ENCODE assay signal across 8 mouse cellular contexts in the genomic region with DNA sequence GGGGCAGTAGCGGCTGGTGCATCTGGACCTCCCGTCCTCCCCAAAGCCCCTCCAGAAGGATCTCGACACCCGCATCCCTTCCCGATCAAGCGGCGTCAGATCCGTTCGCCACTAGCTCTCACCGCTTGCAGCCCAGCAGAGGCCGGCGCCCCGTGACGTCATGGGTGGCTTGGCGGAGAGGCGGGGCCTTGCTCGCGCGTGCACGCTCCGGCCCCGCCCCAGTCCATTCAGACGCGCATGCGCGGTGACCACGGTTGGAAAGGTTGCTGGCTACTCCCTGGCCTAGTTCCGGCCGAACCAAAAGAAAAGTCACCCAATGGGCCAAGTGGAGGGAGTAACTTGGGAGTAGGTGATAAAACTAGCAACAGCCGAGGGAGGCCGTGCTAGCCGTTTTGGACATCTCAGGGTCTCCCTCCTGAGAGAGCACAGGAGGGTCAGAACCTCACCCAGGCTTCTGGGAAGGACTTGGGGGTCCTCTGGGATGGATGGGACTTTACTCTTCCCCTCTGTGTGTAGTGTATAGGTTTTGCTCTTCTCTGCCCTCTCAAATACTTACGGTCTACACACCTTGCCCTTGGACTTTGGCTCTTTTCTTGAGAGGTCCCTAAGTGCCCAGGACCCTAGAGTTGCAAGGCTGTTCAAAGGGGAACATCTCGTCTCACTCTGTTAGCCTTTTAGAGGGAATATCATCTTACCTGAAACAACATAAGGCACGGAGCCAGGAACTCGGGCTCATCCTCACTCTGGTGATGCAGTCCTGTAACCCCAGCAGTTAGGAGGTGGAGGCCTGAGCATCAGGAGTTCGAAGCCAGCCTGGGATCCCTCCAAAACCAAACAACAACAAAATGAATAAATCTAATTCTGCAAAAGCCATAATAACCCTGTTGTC. TPM values are rescaled to one million over a fixed set of nuclear protein-coding genes. Genes with fewer than 3 reads are reported as not detected.
A peak's percentile ranks its signal among the peaks of the same experiment; 100 is the strongest.
DNase-seq lines count a peak whose midpoint lies in the region; ATAC-seq and TF ChIP-seq lines count a peak whose summit lies in the region.

No protein-coding gene starts in this region.

- peak overlapping the region; percentile 87 for H3K9ac ChIP-seq in forebrain, embryonic 11.5 days (ENCODE audit: low read length)
- peak overlapping the region; percentile 54 for H3K9ac ChIP-seq in heart, postnatal 0 days (replicated peaks; ENCODE audit: low read depth, low read length)
- peak overlapping the region; percentile 86 for H3K9ac ChIP-seq in liver, embryonic 16.5 days (ENCODE audit: low read depth, low read length)
- peak overlapping the region; percentile 88 for H3K9ac ChIP-seq in neural tube, embryonic 13.5 days

- no peaks in the 10 kb centered on the region; the same call in 1 of the 2 replicates for H3K4me1 ChIP-seq in forebrain, embryonic 11.5 days (replicated peaks; ENCODE audit: control insufficient read depth, insufficient read depth, low read length)
- H3K4me1 ChIP-seq in heart, postnatal 0 days (ENCODE audit: control insufficient read depth, insufficient read depth): peaks cover 10% of the 10 kb centered on the region; the same call in 1 of the 2 replicates
- H3K4me1 ChIP-seq in liver, embryonic 16.5 days (ENCODE audit: control insufficient read depth, low read depth, low read length): peaks cover 16% of the 10 kb centered on the region
- peaks cover 16% of the 10 kb centered on the region for H3K4me1 ChIP-seq in neural tube, embryonic 13.5 days (replicated peaks)
- peaks cover 16% of the 10 kb centered on the region for H3K4me1 ChIP-seq in testis, adult 2 months (ENCODE audit: control insufficient read depth, insufficient read depth, low read length)

- no peak for TF ChIP-seq EP300 in heart, postnatal 0 days (IDR thresholded peaks at IDR 0.05; ENCODE audit: low read depth)

- peak; percentile 94 for ATAC-seq in forebrain, embryonic 11.5 days (replicated peaks; ENCODE audit: low FRiP score)
- ATAC-seq in heart, postnatal 0 days (ENCODE audit: insufficient read depth, low read depth): peak; percentile 99
- ATAC-seq in liver, embryonic 16.5 days (ENCODE audit: low read depth): peak; percentile 94
- peak; percentile 95 for ATAC-seq in neural tube, embryonic 13.5 days (ENCODE audit: low read depth)

- peak overlapping the region; percentile 58 for H3K4me3 ChIP-seq in forebrain, embryonic 11.5 days (ENCODE audit: low read depth, low read length)
- H3K4me3 ChIP-seq in heart, postnatal 0 days (ENCODE audit: low read depth, low read length): peak overlapping the region; percentile 59
- H3K4me3 ChIP-seq in liver, embryonic 16.5 days (ENCODE audit: low read depth, low read length): peak overlapping the region; percentile 79
- peak overlapping the region; percentile 69 for H3K4me3 ChIP-seq in neural tube, embryonic 13.5 days
- peak overlapping the region; percentile 72 for H3K4me3 ChIP-seq in testis, adult 2 months (ENCODE audit: control insufficient read depth, low read depth, low read length)

- peak overlapping the region; percentile 60 for H3K4me2 ChIP-seq in forebrain, embryonic 11.5 days (ENCODE audit: low read depth, low read length, severe bottlenecking)
- peak overlapping the region; percentile 86 for H3K4me2 ChIP-seq in heart, postnatal 0 days (ENCODE audit: low read depth, low read length)
- H3K4me2 ChIP-seq in liver, embryonic 16.5 days (ENCODE audit: low read depth, low read length): peak overlapping the region; percentile 68
- H3K4me2 ChIP-seq in neural tube, embryonic 13.5 days: peak overlapping the region; percentile 74

- DNase-seq in CD8-positive naive resting alpha-beta T cell, adult 2 months (ENCODE audit: low read depth in 2 of 2, low spot score in 2 of 2): peak; percentile 80 to 82
- peak; percentile 85 for DNase-seq in c-Kit-positive CD71-negative TER-119-negative erythroid progenitor cells, embryonic 14.5 days (ENCODE audit: low read depth)
- peak; percentile 99 for DNase-seq in forebrain, embryonic 11.5 days (ENCODE audit: low spot score)
- peak; percentile 90 for DNase-seq in heart, postnatal 0 days (ENCODE audit: low spot score)
- peak; percentile 99 for DNase-seq in kidney, postnatal 4 days

- no peaks in the 10 kb centered on the region for H3K27me3 ChIP-seq in forebrain, embryonic 11.5 days (ENCODE audit: control insufficient read depth, insufficient read depth, low read length)
- H3K27me3 ChIP-seq in heart, postnatal 0 days (ENCODE audit: control insufficient read depth, insufficient read depth, low read length): no peaks in the 10 kb centered on the region
- no peaks in the 10 kb centered on the region for H3K27me3 ChIP-seq in liver, embryonic 16.5 days (ENCODE audit: control insufficient read depth, insufficient read depth, low read depth, low read length)
- H3K27me3 ChIP-seq in neural tube, embryonic 13.5 days: no peaks in the 10 kb centered on the region
- H3K27me3 ChIP-seq in testis, adult 2 months (ENCODE audit: control insufficient read depth, insufficient read depth, low read length): no peaks in the 10 kb centered on the region

- H3K36me3 ChIP-seq in forebrain, embryonic 11.5 days (ENCODE audit: control insufficient read depth, insufficient read depth, low read length): no peaks in the 10 kb centered on the region
- no peaks in the 10 kb centered on the region for H3K36me3 ChIP-seq in heart, postnatal 0 days (replicated peaks; ENCODE audit: control insufficient read depth, insufficient read depth, low read length)
- no peaks in the 10 kb centered on the region for H3K36me3 ChIP-seq in liver, embryonic 16.5 days (ENCODE audit: control insufficient read depth, insufficient read depth)
- no peaks in the 10 kb centered on the region for H3K36me3 ChIP-seq in neural tube, embryonic 13.5 days
- peaks cover 1% of the 10 kb centered on the region; the same call in 1 of the 2 replicates for H3K36me3 ChIP-seq in testis, adult 2 months (ENCODE audit: control insufficient read depth, insufficient read depth, low read length)

- no peak for TF ChIP-seq CTCF in heart, postnatal 0 days (IDR thresholded peaks at IDR 0.05; ENCODE audit: low read depth)
- TF ChIP-seq CTCF in testis, adult 2 months (IDR thresholded peaks at IDR 0.05; ENCODE audit: control insufficient read depth, insufficient read depth, insufficient replicate concordance, low read depth, low read length): no peak

- 0 out of 2 replicates have a peak overlapping the region, but pooled peaks have one; percentile 12 for H3K27ac ChIP-seq in forebrain, embryonic 11.5 days (ENCODE audit: low read depth, low read length)
- H3K27ac ChIP-seq in heart, postnatal 0 days (ENCODE audit: low read depth): peak overlapping the region; percentile 70
- H3K27ac ChIP-seq in liver, embryonic 16.5 days (ENCODE audit: low read length): peak overlapping the region; percentile 56
- H3K27ac ChIP-seq in neural tube, embryonic 13.5 days (replicated peaks): peak overlapping the region; percentile 93
- H3K27ac ChIP-seq in testis, adult 2 months (ENCODE audit: control insufficient read depth, insufficient read depth, low read depth, low read length): peak overlapping the region; percentile 80; the same call in 1 of the 2 replicates

- TF ChIP-seq POLR2A in testis, adult 2 months (IDR thresholded peaks at IDR 0.05; ENCODE audit: control insufficient read depth, low read depth, low read length): peak; percentile 68; the same call in 1 of the 2 replicates

- WGBS in forebrain, embryonic 11.5 days: 12% methylated on average over 37 of the region's 37 CpGs
- 12% methylated on average over 37 of the region's 37 CpGs for WGBS in heart, postnatal 0 days
- WGBS in liver, embryonic 16.5 days (ENCODE audit: insufficient replicate concordance): 10% methylated on average over 37 of the region's 37 CpGs
- 13% methylated on average over 37 of the region's 37 CpGs for WGBS in neural tube, embryonic 13.5 days

- no peaks in the 10 kb centered on the region for H3K9me3 ChIP-seq in forebrain, embryonic 11.5 days (ENCODE audit: control insufficient read depth, low read length)
- H3K9me3 ChIP-seq in heart, postnatal 0 days (replicated peaks; ENCODE audit: control insufficient read depth, low read length): no peaks in the 10 kb centered on the region
- H3K9me3 ChIP-seq in liver, embryonic 16.5 days (replicated peaks; ENCODE audit: control insufficient read depth, low read length): no peaks in the 10 kb centered on the region
- no peaks in the 10 kb centered on the region for H3K9me3 ChIP-seq in neural tube, embryonic 13.5 days

RNA-seq across cellular contexts. Expression of gene Taok2, which starts 13.8 kb away (rescaled TPM):
- 43.4 and 44.8 TPM in 2 replicates for polyA plus RNA-seq in forebrain, embryonic 11.5 days (2014; fragmentation: Nextera tagmentation; extraction: Ambion mirVana)
- total RNA-seq in heart, postnatal 0 days (2014; rRNA removed; ENCODE audit: low replicate concordance): 47.4 and 47.9 TPM in 2 replicates
- 17.9 and 20.9 TPM in 2 replicates for polyA plus RNA-seq in heart, postnatal 0 days (2015; fragmentation: Nextera tagmentation; extraction: Ambion mirVana)
- 11.7 and 13.2 TPM in 2 replicates for polyA plus RNA-seq in liver, embryonic 16.5 days (2015; fragmentation: Nextera tagmentation; extraction: Ambion mirVana)
- 48.7 and 50.5 TPM in 2 replicates for polyA plus RNA-seq in neural tube, embryonic 13.5 days (2015; fragmentation: Nextera tagmentation; extraction: Ambion mirVana)
- 43.5 and 49.4 TPM in 2 replicates for polyA plus RNA-seq in testis, adult 2 months (2012; rRNA removed)

RNA-seq across cellular contexts. Expression of gene Tmem219, which starts 24.4 kb away (rescaled TPM):
- 21.3 and 24.4 TPM in 2 replicates for polyA plus RNA-seq in forebrain, embryonic 11.5 days (2014; fragmentation: Nextera tagmentation; extraction: Ambion mirVana)
- total RNA-seq in heart, postnatal 0 days (2014; rRNA removed; ENCODE audit: low replicate concordance): 19.9 and 30.0 TPM in 2 replicates
- 19.9 and 20.5 TPM in 2 replicates for polyA plus RNA-seq in heart, postnatal 0 days (2015; fragmentation: Nextera tagmentation; extraction: Ambion mirVana)
- polyA plus RNA-seq in liver, embryonic 16.5 days (2015; fragmentation: Nextera tagmentation; extraction: Ambion mirVana): 18.7 and 20.0 TPM in 2 replicates
- polyA plus RNA-seq in neural tube, embryonic 13.5 days (2015; fragmentation: Nextera tagmentation; extraction: Ambion mirVana): 25.3 and 25.7 TPM in 2 replicates
- 70.3 and 73.6 TPM in 2 replicates for polyA plus RNA-seq in testis, adult 2 months (2012; rRNA removed)

RNA-seq across cellular contexts. Expression of gene Kctd13, which starts 30.3 kb away (rescaled TPM):
- polyA plus RNA-seq in forebrain, embryonic 11.5 days (2014; fragmentation: Nextera tagmentation; extraction: Ambion mirVana): 26.5 and 28.8 TPM in 2 replicates
- 6.8 and 8.2 TPM in 2 replicates for total RNA-seq in heart, postnatal 0 days (2014; rRNA removed; ENCODE audit: low replicate concordance)
- polyA plus RNA-seq in heart, postnatal 0 days (2015; fragmentation: Nextera tagmentation; extraction: Ambion mirVana): 11.2 TPM in 2 replicates
- polyA plus RNA-seq in liver, embryonic 16.5 days (2015; fragmentation: Nextera tagmentation; extraction: Ambion mirVana): 3.2 and 3.8 TPM in 2 replicates
- polyA plus RNA-seq in neural tube, embryonic 13.5 days (2015; fragmentation: Nextera tagmentation; extraction: Ambion mirVana): 94.3 and 99.3 TPM in 2 replicates
- polyA plus RNA-seq in testis, adult 2 months (2012; rRNA removed): 80.0 and 85.5 TPM in 2 replicates

RNA-seq across cellular contexts. Expression of gene Ino80e, which starts 36.2 kb away (rescaled TPM):
- polyA plus RNA-seq in forebrain, embryonic 11.5 days (2014; fragmentation: Nextera tagmentation; extraction: Ambion mirVana): 117 and 118 TPM in 2 replicates
- total RNA-seq in heart, postnatal 0 days (2014; rRNA removed; ENCODE audit: low replicate concordance): 16.6 and 29.5 TPM in 2 replicates
- polyA plus RNA-seq in heart, postnatal 0 days (2015; fragmentation: Nextera tagmentation; extraction: Ambion mirVana): 35.8 and 37.0 TPM in 2 replicates
- polyA plus RNA-seq in liver, embryonic 16.5 days (2015; fragmentation: Nextera tagmentation; extraction: Ambion mirVana): 25.7 and 26.6 TPM in 2 replicates
- 74.3 and 79.1 TPM in 2 replicates for polyA plus RNA-seq in neural tube, embryonic 13.5 days (2015; fragmentation: Nextera tagmentation; extraction: Ambion mirVana)
- polyA plus RNA-seq in testis, adult 2 months (2012; rRNA removed): 74.1 and 80.9 TPM in 2 replicates

RNA-seq across cellular contexts. Expression of gene Hirip3, which starts 36.6 kb away (rescaled TPM):
- 29.9 and 38.8 TPM in 2 replicates for polyA plus RNA-seq in forebrain, embryonic 11.5 days (2014; fragmentation: Nextera tagmentation; extraction: Ambion mirVana)
- 2.6 and 5.3 TPM in 2 replicates for total RNA-seq in heart, postnatal 0 days (2014; rRNA removed; ENCODE audit: low replicate concordance)
- 6.6 and 8.6 TPM in 2 replicates for polyA plus RNA-seq in heart, postnatal 0 days (2015; fragmentation: Nextera tagmentation; extraction: Ambion mirVana)
- polyA plus RNA-seq in liver, embryonic 16.5 days (2015; fragmentation: Nextera tagmentation; extraction: Ambion mirVana): 10.0 and 10.8 TPM in 2 replicates
- 19.0 and 19.9 TPM in 2 replicates for polyA plus RNA-seq in neural tube, embryonic 13.5 days (2015; fragmentation: Nextera tagmentation; extraction: Ambion mirVana)
- 76.6 and 77.1 TPM in 2 replicates for polyA plus RNA-seq in testis, adult 2 months (2012; rRNA removed)

Comparison
In these comparisons a context has a peak if more than half of its experiments do, and no peak if none do; other contexts are left out.
1. Peak in every context shown above with its lines: DNase-seq, ATAC-seq, H3K4me3 ChIP-seq and H3K27ac ChIP-seq.
2. H3K27ac ChIP-seq: peak in every context shown above with its lines; median percentile 93 in neural tube, embryonic 13.5 days; 80 in testis, adult 2 months; 70 in heart, postnatal 0 days; 56 in liver, embryonic 16.5 days; 12 in forebrain, embryonic 11.5 days.